Mouse (Mus musculus) heart, adult 2 months (tissue): Measurements from ENCODE around the gene Prkg2.

ENCODE experiments used
- CTCF ChIP-seq: fragments of 200-600 bp; IDR thresholded peaks from 2 replicates; pipeline ENCODE4 v1.8.1; 2022; ENCODE audit warnings: antibody characterized with exemption, mild to moderate bottlenecking, moderate library complexity
- POLR2A ChIP-seq: fragments of 200-500 bp; IDR thresholded peaks from 2 replicates; pipeline ENCODE4 v1.6.1; 2011; ENCODE audit warnings: mild to moderate bottlenecking, low read depth, low read length, control low read depth; ENCODE audit not compliant: insufficient read depth

GRCm38 (mm10) chr5:99035961-99036360 is 1.2 kb downstream of the Prkg2 start:
- TF ChIP-seq POLR2A (no peak), CTCF (no peak)
